Mouse (Mus musculus): Measurements from ENCODE around the gene 1700066M21Rik. TPM values are rescaled to one million over a fixed set of nuclear protein-coding genes. Genes with fewer than 3 reads are reported as not detected.

Gene 1700066M21Rik
- total RNA-seq, 1 experiment from 2014 or later, result 10.2 TPM

Other genes with a start within 250 kb of the 1700066M21Rik start
- 6.3 and 7.6 TPM in 2 replicates for gene Maip1, start 28.7 kb downstream of the 1700066M21Rik start, total RNA-seq (2017)
- 27.7 and 31.4 TPM in 2 replicates for gene Tyw5, start 29.5 kb downstream of the 1700066M21Rik start, total RNA-seq (2017)

All from neutrophil, adult 5-6 weeks (primary cell).